Mouse (Mus musculus): Measurements from ENCODE around the gene Kbtbd12. TPM values are rescaled to one million over a fixed set of nuclear protein-coding genes. Genes with fewer than 3 reads are reported as not detected.

Gene Kbtbd12
- polyA plus RNA-seq, 1 experiment from 2014 or later = 0.32 TPM

DNA sequence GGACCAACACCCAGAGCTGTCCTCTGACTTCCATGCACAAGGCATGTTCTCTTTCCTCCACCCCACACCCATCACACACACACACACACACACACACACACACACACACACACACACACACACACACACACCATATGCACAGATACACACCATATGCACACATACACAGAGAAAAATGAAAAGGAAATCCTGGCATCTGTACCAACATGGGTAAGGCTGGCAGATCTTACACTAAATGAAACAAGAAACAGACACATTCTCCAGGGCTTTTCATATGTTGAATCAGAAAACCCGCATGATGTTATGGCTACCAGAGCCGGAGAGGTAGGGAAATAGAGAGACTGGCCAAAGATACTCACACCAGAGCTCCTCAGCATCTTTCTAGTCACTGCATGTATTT is 32.0 kb downstream of the Kbtbd12 start:
- H3K9me3 ChIP-seq (ENCODE audit: control insufficient read depth, low read length) = no peaks in the 10 kb centered on the region
- no peak overlapping the region for H3K4me2 ChIP-seq (ENCODE audit: low read depth, low read length)
- H3K4me1 ChIP-seq (ENCODE audit: control insufficient read depth, insufficient read depth, low read length) = no peaks in the 10 kb centered on the region
- no peak overlapping the region for H3K4me3 ChIP-seq (ENCODE audit: low read length)
- ATAC-seq = no peak
- no peak overlapping the region for H3K27ac ChIP-seq (ENCODE audit: low read length)
- no peaks in the 10 kb centered on the region for H3K36me3 ChIP-seq (ENCODE audit: control insufficient read depth, insufficient read depth, low read length)
- H3K27me3 ChIP-seq (replicated peaks; ENCODE audit: control insufficient read depth, insufficient read depth, low read length) = no peaks in the 10 kb centered on the region
- H3K9ac ChIP-seq (ENCODE audit: low read depth, low read length) = no peak overlapping the region
- WGBS = 87% methylated on average over 2 of the region's 2 CpGs

DNA sequence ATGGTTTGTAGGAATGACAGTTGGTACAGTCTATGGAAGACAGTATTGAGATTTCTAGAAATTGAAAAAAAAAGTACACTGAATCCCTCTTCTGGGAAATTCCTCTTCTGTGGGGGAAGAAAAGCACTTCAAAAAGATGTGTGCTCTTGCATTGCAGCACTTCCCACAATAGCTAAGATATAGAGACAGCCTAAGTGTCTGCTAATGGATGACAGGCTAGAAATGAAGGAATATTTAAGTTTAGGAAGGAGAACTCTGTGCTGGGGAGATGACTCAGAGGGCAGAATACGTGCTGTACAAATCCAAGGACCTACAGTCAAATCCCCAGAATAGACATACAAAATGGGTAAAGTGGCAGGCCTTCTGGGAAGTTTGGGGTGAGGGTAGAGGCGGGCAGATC is 32.5 kb downstream of the Kbtbd12 start:
- ATAC-seq = no peak
- no peaks in the 10 kb centered on the region for H3K4me1 ChIP-seq (ENCODE audit: control insufficient read depth, insufficient read depth, low read length)
- WGBS = 78% methylated on average over 2 of the region's 2 CpGs
- no peak overlapping the region for H3K27ac ChIP-seq (ENCODE audit: low read length)
- no peak overlapping the region for H3K4me2 ChIP-seq (ENCODE audit: low read depth, low read length)
- no peaks in the 10 kb centered on the region for H3K36me3 ChIP-seq (ENCODE audit: control insufficient read depth, insufficient read depth, low read length)
- H3K9ac ChIP-seq (ENCODE audit: low read depth, low read length) = no peak overlapping the region
- no peaks in the 10 kb centered on the region for H3K27me3 ChIP-seq (replicated peaks; ENCODE audit: control insufficient read depth, insufficient read depth, low read length)
- H3K4me3 ChIP-seq (ENCODE audit: low read length) = no peak overlapping the region
- no peaks in the 10 kb centered on the region for H3K9me3 ChIP-seq (ENCODE audit: control insufficient read depth, low read length)

DNA sequence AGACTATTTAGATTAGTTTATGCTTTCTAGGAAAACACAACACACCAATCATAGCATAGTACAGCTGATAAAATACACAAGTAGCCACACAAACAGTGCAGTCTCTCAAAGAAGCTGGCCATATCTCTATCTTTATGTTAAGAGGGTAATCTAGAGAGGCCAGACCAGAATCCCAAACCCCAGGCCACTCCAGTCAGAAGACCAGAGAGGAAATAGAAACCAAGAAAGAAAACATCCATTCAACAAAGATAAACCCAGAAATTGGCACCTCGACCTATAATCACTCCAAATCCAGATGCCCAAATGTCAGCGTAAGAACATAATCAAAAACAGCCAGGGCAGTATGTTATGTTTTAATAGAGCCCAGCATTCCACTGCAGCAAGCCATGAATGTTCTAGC is 41.6 kb downstream of the Kbtbd12 start:
- no peaks in the 10 kb centered on the region for H3K4me1 ChIP-seq (ENCODE audit: control insufficient read depth, insufficient read depth, low read length)
- no peak overlapping the region for H3K4me2 ChIP-seq (ENCODE audit: low read depth, low read length)
- no peaks in the 10 kb centered on the region for H3K9me3 ChIP-seq (ENCODE audit: control insufficient read depth, low read length)
- no peaks in the 10 kb centered on the region for H3K27me3 ChIP-seq (replicated peaks; ENCODE audit: control insufficient read depth, insufficient read depth, low read length)
- WGBS = 79% methylated on average over 2 of the region's 2 CpGs
- no peak overlapping the region for H3K27ac ChIP-seq (ENCODE audit: low read length)
- H3K9ac ChIP-seq (ENCODE audit: low read depth, low read length) = no peak overlapping the region
- ATAC-seq = no peak
- H3K4me3 ChIP-seq (ENCODE audit: low read length) = no peak overlapping the region
- no peaks in the 10 kb centered on the region for H3K36me3 ChIP-seq (ENCODE audit: control insufficient read depth, insufficient read depth, low read length)

DNA sequence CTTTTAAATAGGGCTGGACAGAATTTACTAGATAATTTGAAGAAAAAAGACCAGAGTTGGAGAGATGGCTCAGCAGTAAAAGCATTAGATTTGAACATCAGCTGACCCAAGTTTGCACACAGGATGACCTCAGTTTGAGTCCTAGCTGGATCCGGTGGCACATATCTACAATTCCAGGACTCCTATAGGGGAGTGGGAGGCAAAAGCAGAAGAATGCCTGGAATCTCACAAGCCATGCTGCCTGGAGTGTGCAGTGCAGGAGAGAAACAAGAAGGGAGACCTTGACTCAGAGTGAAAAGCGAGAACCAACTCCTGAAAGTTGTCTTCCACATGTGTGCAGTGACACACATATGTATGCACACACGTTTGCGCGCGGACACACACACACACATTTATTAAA is 45.4 kb downstream of the Kbtbd12 start:
- no peak overlapping the region for H3K4me3 ChIP-seq (ENCODE audit: low read length)
- ATAC-seq = no peak
- no peak overlapping the region for H3K4me2 ChIP-seq (ENCODE audit: low read depth, low read length)
- peaks cover 4% of the 10 kb centered on the region; the same call in 1 of the 2 replicates for H3K4me1 ChIP-seq (ENCODE audit: control insufficient read depth, insufficient read depth, low read length)
- H3K9ac ChIP-seq (ENCODE audit: low read depth, low read length) = no peak overlapping the region
- no peaks in the 10 kb centered on the region for H3K36me3 ChIP-seq (ENCODE audit: control insufficient read depth, insufficient read depth, low read length)
- no peaks in the 10 kb centered on the region for H3K27me3 ChIP-seq (replicated peaks; ENCODE audit: control insufficient read depth, insufficient read depth, low read length)
- no peaks in the 10 kb centered on the region for H3K9me3 ChIP-seq (ENCODE audit: control insufficient read depth, low read length)
- no peak overlapping the region for H3K27ac ChIP-seq (ENCODE audit: low read length)
- 83% methylated on average over 6 of the region's 6 CpGs for WGBS

DNA sequence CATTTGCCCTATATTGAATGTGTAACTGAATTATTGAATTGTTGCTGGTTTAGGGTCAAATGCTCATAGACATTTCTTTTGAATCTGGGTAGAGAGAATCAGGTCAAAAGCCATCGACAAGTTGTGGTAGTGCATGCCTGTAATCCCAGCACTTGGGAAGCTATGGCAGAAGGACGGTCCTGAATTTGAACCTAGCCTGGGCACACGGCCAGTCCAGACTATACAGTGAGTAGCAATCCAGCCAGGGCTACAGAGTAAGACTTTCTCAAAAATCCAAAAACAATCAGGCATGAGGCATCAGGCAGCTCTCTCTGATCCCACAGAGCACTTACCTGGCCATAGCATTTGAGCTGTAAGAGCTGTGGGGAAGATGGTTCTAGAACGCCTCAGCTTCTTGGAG is 47.5 kb downstream of the Kbtbd12 start:
- no peak for ATAC-seq

DNA sequence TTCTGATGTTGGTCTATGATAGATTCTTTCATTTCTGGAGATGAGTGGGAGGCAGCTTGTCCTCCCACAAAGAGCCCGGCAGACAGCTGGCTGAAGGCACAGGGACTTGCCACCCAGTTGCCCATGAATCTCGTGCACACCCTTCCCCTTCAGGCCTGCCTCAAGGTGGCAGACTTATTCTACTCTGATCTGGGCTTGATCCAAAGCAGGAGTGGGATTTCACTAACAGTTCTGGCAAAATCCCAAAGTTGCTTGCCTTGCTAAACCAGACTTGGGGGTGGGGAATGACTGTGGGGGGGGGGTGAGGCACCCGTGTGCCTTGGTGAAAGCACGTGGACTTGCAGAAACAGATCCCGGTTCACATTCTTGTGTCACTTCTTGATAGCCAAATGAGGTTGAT is 48.2 kb downstream of the Kbtbd12 start:
- H3K4me1 ChIP-seq (ENCODE audit: control insufficient read depth, insufficient read depth, low read length) = peaks cover 4% of the 10 kb centered on the region; the same call in 1 of the 2 replicates
- no peaks in the 10 kb centered on the region for H3K27me3 ChIP-seq (replicated peaks; ENCODE audit: control insufficient read depth, insufficient read depth, low read length)
- no peak overlapping the region for H3K9ac ChIP-seq (ENCODE audit: low read depth, low read length)
- no peak overlapping the region for H3K4me3 ChIP-seq (ENCODE audit: low read length)
- no peak for ATAC-seq
- no peaks in the 10 kb centered on the region for H3K36me3 ChIP-seq (ENCODE audit: control insufficient read depth, insufficient read depth, low read length)
- 8% methylated on average over 5 of the region's 5 CpGs for WGBS
- no peaks in the 10 kb centered on the region for H3K9me3 ChIP-seq (ENCODE audit: control insufficient read depth, low read length)
- H3K27ac ChIP-seq (ENCODE audit: low read length) = no peak overlapping the region
- H3K4me2 ChIP-seq (ENCODE audit: low read depth, low read length) = no peak overlapping the region

More for the DNA sequence above, 47.5 kb downstream of the Kbtbd12 start:
- Histone ChIP-seq H3K27ac (ENCODE audit: low read length) (no peak overlapping the region), H3K4me1 (ENCODE audit: control insufficient read depth, insufficient read depth, low read length) (peaks cover 4% of the 10 kb centered on the region; the same call in 1 of the 2 replicates), H3K9ac (ENCODE audit: low read depth, low read length) (0 out of 2 replicates have a peak overlapping the region, but pooled peaks have one; percentile 9), H3K27me3 (replicated peaks; ENCODE audit: control insufficient read depth, insufficient read depth, low read length) (no peaks in the 10 kb centered on the region), H3K36me3 (ENCODE audit: control insufficient read depth, insufficient read depth, low read length) (no peaks in the 10 kb centered on the region), H3K4me2 (ENCODE audit: low read depth, low read length) (no peak overlapping the region), H3K9me3 (ENCODE audit: control insufficient read depth, low read length) (no peaks in the 10 kb centered on the region), H3K4me3 (ENCODE audit: low read length) (no peak overlapping the region)
- WGBS = 80% methylated on average over 4 of the region's 4 CpGs

DNA sequence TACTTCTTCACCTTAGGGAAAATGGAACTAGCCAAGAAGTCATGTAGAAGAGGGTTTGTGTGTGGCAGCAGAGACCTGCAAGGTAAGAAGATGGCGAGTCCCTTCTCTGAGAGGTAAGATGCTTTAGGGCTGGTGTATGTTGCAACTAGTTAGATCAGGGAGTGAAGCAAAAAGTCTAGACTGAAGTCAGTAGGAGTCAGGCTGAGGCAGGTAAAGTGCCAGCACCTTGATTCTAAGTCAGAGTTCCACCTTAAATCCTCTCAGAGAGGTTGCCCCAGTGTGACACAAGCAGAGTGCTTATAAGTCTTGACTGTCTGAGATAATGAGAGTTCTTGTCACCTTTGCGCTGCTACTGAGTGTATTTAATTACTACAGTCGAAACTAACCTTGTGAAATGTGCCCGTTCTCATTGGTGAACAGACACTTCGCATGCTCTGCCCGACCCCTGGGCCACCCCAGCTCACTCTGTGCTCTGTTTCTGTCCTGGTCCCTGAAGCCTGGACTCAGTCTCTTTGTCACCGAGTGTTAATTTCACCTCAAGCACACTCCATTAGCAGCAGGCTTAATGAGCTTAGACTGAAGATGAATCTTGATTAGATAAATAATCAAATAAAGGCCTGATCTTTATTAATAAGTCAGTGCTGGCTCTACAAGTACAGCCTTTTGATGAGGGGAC is 49.0 kb downstream of the Kbtbd12 start:
- Histone ChIP-seq H3K9ac (ENCODE audit: low read depth, low read length) (no peak overlapping the region), H3K4me1 (ENCODE audit: control insufficient read depth, insufficient read depth, low read length) (peaks cover 4% of the 10 kb centered on the region; the same call in 1 of the 2 replicates), H3K4me3 (ENCODE audit: low read length) (no peak overlapping the region), H3K27ac (ENCODE audit: low read length) (no peak overlapping the region), H3K36me3 (ENCODE audit: control insufficient read depth, insufficient read depth, low read length) (no peaks in the 10 kb centered on the region), H3K9me3 (ENCODE audit: control insufficient read depth, low read length) (no peaks in the 10 kb centered on the region), H3K27me3 (replicated peaks; ENCODE audit: control insufficient read depth, insufficient read depth, low read length) (no peaks in the 10 kb centered on the region), H3K4me2 (ENCODE audit: low read depth, low read length) (no peak overlapping the region)
- no peak for ATAC-seq
- WGBS = 81% methylated on average over 7 of the region's 7 CpGs

DNA sequence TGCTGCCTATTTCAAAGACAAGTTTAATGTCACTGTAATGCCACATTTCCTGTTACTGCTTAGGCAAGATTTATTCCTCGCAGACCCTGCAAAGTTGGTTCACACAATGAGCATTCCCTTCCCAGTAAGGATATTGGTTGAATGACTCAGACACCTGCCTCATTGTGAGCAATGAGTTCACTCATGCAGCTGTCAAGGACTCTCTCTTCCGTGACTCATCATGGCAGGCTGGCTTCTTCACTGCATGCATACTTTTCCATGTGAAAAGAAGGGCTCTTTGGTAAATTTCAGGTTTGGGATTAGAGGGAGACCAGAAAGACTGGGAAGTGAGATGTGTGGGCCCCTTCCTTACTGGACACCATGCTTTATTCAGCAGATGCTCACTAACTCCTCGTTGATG is 50.7 kb downstream of the Kbtbd12 start:
- Histone ChIP-seq H3K27me3 (replicated peaks; ENCODE audit: control insufficient read depth, insufficient read depth, low read length) (no peaks in the 10 kb centered on the region), H3K4me3 (ENCODE audit: low read length) (no peak overlapping the region), H3K36me3 (ENCODE audit: control insufficient read depth, insufficient read depth, low read length) (no peaks in the 10 kb centered on the region), H3K27ac (ENCODE audit: low read length) (no peak overlapping the region), H3K9me3 (ENCODE audit: control insufficient read depth, low read length) (no peaks in the 10 kb centered on the region), H3K9ac (ENCODE audit: low read depth, low read length) (no peak overlapping the region), H3K4me2 (ENCODE audit: low read depth, low read length) (no peak overlapping the region), H3K4me1 (ENCODE audit: control insufficient read depth, insufficient read depth, low read length) (peaks cover 4% of the 10 kb centered on the region; the same call in 1 of the 2 replicates)
- no peak for ATAC-seq
- WGBS = 80% methylated on average over 3 of the region's 3 CpGs

DNA sequence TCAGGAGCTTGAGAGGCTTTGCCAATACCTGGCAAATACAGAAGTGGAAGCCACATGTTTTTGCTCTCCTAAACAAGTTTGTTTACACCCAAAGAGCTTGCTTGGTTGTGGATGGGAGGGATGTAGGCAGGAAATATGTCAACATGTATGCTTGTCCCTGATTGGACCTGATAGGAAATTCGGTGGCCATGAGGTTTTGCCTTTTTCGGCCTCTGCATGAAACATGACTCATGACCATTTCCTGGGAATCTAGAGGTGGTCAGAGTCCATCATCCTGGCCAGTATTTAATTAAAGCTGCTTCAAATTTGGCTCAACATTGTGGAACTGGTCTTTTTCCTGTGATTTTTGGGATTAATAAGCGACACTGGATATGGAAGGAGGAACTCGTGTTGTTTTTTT is 53.8 kb downstream of the Kbtbd12 start:
- Histone ChIP-seq H3K4me2 (ENCODE audit: low read depth, low read length) (no peak overlapping the region), H3K27ac (ENCODE audit: low read length) (no peak overlapping the region), H3K9ac (ENCODE audit: low read depth, low read length) (no peak overlapping the region), H3K27me3 (replicated peaks; ENCODE audit: control insufficient read depth, insufficient read depth, low read length) (no peaks in the 10 kb centered on the region), H3K4me1 (ENCODE audit: control insufficient read depth, insufficient read depth, low read length) (no peaks in the 10 kb centered on the region), H3K36me3 (ENCODE audit: control insufficient read depth, insufficient read depth, low read length) (no peaks in the 10 kb centered on the region), H3K4me3 (ENCODE audit: low read length) (no peak overlapping the region), H3K9me3 (ENCODE audit: control insufficient read depth, low read length) (no peaks in the 10 kb centered on the region)
- WGBS = 78% methylated on average over 4 of the region's 4 CpGs
- ATAC-seq = no peak

DNA sequence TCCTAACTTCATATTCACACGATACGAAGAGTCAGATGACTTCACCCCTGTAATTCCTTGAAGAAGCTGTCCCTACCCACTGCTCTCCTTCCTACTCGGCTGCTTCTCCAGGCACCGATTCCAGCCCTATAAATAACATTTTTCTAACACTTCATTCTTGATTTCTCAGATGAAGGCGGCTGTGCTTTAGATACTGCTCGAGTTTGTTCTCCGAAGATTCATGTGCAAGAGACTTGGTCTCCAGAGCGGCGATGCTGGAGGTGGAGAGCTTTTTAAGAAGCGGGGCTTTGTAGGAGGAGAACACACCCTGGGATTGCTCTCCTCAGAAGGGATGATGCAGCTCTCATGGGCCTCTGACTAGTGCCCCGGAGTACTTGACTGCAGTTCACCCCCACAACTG is 61.3 kb downstream of the Kbtbd12 start:
- Histone ChIP-seq H3K4me1 (ENCODE audit: control insufficient read depth, insufficient read depth, low read length) (no peaks in the 10 kb centered on the region), H3K4me2 (ENCODE audit: low read depth, low read length) (no peak overlapping the region), H3K27me3 (replicated peaks; ENCODE audit: control insufficient read depth, insufficient read depth, low read length) (no peaks in the 10 kb centered on the region), H3K9me3 (ENCODE audit: control insufficient read depth, low read length) (no peaks in the 10 kb centered on the region), H3K9ac (ENCODE audit: low read depth, low read length) (no peak overlapping the region), H3K36me3 (ENCODE audit: control insufficient read depth, insufficient read depth, low read length) (no peaks in the 10 kb centered on the region), H3K4me3 (ENCODE audit: low read length) (no peak overlapping the region), H3K27ac (ENCODE audit: low read length) (no peak overlapping the region)
- WGBS = 86% methylated on average over 11 of the region's 11 CpGs
- no peak for ATAC-seq

Measured in intestine, embryonic 16.5 days (tissue).